In the genomic region with DNA sequence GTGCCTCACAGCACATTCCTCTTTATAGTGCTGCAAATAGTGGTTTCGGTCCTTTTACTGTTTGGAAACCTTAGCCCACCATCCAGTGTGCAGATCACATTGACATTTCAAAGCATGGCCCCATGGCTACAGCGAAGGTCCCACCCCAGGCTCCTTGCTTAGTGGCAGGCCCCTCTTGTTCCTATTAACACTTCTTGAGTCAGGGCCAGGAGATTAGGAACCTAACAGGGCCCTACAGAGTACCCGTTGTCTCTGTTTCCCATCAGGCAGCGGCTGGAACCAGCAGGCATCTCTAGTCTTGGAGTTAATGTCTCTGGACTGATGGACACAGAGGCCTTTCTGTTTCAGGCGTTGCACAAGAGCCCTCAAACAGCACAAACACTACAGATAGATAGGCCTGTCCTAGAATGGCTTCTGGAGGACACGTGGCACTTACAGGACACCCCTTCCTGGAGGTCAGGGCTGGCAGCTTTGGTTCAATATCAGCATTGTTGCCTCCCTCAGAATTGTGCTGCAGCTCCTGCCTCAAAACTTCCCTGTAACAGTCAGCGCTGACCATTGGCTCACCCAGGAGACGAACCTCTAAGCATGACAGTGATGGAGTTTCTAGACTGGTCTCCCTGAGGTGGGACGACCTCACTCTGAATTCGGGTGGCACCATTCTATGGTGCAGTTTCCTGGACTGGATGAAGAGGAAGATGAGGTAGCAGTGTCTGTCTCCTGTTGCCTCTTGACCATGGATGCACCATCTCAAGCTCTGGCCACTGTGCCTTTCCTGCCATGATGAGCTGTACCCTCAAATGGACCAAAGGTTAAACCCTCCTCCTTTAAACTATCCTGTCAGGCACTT, we compare ENCODE assay signal across 9 mouse cellular contexts. TPM values are rescaled to one million over a fixed set of nuclear protein-coding genes. Genes with fewer than 3 reads are reported as not detected.
DNase-seq lines count a peak whose midpoint lies in the region; ATAC-seq and TF ChIP-seq lines count a peak whose summit lies in the region.
"Had no signal": no experiment of that assay in that cellular context is flagged by ENCODE, and none has a peak within 500 bp of the region (broad histone marks: within the 10 kb centered on the region; RNA-seq: fewer than 3 reads in every experiment).

No protein-coding gene starts in this region.

- 60% methylated on average over 10 of the region's 10 CpGs for WGBS in heart, embryonic 15.5 days
- WGBS in embryonic facial prominence, embryonic 10.5 days: 74% methylated on average over 10 of the region's 10 CpGs
- WGBS in heart, postnatal 0 days: 62% methylated on average over 10 of the region's 10 CpGs
- WGBS in midbrain, embryonic 13.5 days: 77% methylated on average over 10 of the region's 10 CpGs

- no peak overlapping the region for H3K27ac ChIP-seq in heart, embryonic 15.5 days
- 0 out of 2 replicates have a peak overlapping the region, but pooled peaks have one; percentile 7 for H3K27ac ChIP-seq in embryonic facial prominence, embryonic 10.5 days (replicated peaks)
- peak overlapping the region; percentile 36; the same call in 1 of the 2 replicates for H3K27ac ChIP-seq in heart, postnatal 0 days (ENCODE audit: low read depth)
- H3K27ac ChIP-seq in midbrain, embryonic 13.5 days: no peak overlapping the region
- H3K27ac ChIP-seq: layer of hippocampus, adult 2 months had no signal

- H3K9ac ChIP-seq in heart, embryonic 15.5 days: no peak overlapping the region
- H3K9ac ChIP-seq in heart, postnatal 0 days (replicated peaks; ENCODE audit: low read depth, low read length): no peak overlapping the region
- H3K9ac ChIP-seq in midbrain, embryonic 13.5 days (replicated peaks): 0 out of 2 replicates have a peak overlapping the region, but pooled peaks have one; percentile 14

- peak overlapping the region; percentile 24 for H3K4me2 ChIP-seq in heart, embryonic 15.5 days
- peak overlapping the region; percentile 41 for H3K4me2 ChIP-seq in heart, postnatal 0 days (ENCODE audit: low read depth, low read length)
- peak overlapping the region; percentile 41; the same call in 1 of the 2 replicates for H3K4me2 ChIP-seq in midbrain, embryonic 13.5 days (replicated peaks)

- peaks cover 13% of the 10 kb centered on the region for H3K4me1 ChIP-seq in heart, embryonic 15.5 days (replicated peaks)
- peaks cover 11% of the 10 kb centered on the region for H3K4me1 ChIP-seq in embryonic facial prominence, embryonic 10.5 days
- H3K4me1 ChIP-seq in heart, postnatal 0 days (ENCODE audit: control insufficient read depth, insufficient read depth): peaks cover 8% of the 10 kb centered on the region
- H3K4me1 ChIP-seq in midbrain, embryonic 13.5 days (replicated peaks): peaks cover 7% of the 10 kb centered on the region

- no peak for DNase-seq in heart, postnatal 4 days
- no peak for DNase-seq in embryonic facial prominence, embryonic 10.5 days (ENCODE audit: low spot score)
- no peak for DNase-seq in heart, postnatal 0 days (ENCODE audit: low spot score)
- no peak for DNase-seq in embryo, embryonic 11 days

- no peak for TF ChIP-seq EP300 in heart, postnatal 0 days (IDR thresholded peaks at IDR 0.05; ENCODE audit: low read depth)

- H3K27me3 ChIP-seq in heart, embryonic 15.5 days: no peaks in the 10 kb centered on the region
- no peaks in the 10 kb centered on the region for H3K27me3 ChIP-seq in embryonic facial prominence, embryonic 10.5 days (replicated peaks; ENCODE audit: low read depth, poor library complexity, severe bottlenecking)
- H3K27me3 ChIP-seq in heart, postnatal 0 days (ENCODE audit: control insufficient read depth, insufficient read depth, low read length): no peaks in the 10 kb centered on the region
- H3K27me3 ChIP-seq in midbrain, embryonic 13.5 days: no peaks in the 10 kb centered on the region; the same call in 1 of the 2 replicates

- no peaks in the 10 kb centered on the region for H3K9me3 ChIP-seq in heart, embryonic 15.5 days (replicated peaks)
- H3K9me3 ChIP-seq in embryonic facial prominence, embryonic 10.5 days: no peaks in the 10 kb centered on the region
- H3K9me3 ChIP-seq in heart, postnatal 0 days (replicated peaks; ENCODE audit: control insufficient read depth, low read length): no peaks in the 10 kb centered on the region
- no peaks in the 10 kb centered on the region for H3K9me3 ChIP-seq in midbrain, embryonic 13.5 days
- H3K9me3 ChIP-seq: megakaryocyte, embryonic 14.5 days had no signal

- H3K36me3 ChIP-seq in heart, embryonic 15.5 days: peaks cover 21% of the 10 kb centered on the region; the same call in 1 of the 2 replicates
- peaks cover 38% of the 10 kb centered on the region for H3K36me3 ChIP-seq in embryonic facial prominence, embryonic 10.5 days (replicated peaks)
- H3K36me3 ChIP-seq in heart, postnatal 0 days (replicated peaks; ENCODE audit: control insufficient read depth, insufficient read depth, low read length): peaks cover 27% of the 10 kb centered on the region
- peaks cover 34% of the 10 kb centered on the region for H3K36me3 ChIP-seq in midbrain, embryonic 13.5 days

- TF ChIP-seq CTCF in heart, postnatal 0 days (IDR thresholded peaks at IDR 0.05; ENCODE audit: low read depth): no peak

- peak; percentile 8; the same call in 1 of the 2 replicates for ATAC-seq in heart, embryonic 15.5 days (replicated peaks; ENCODE audit: insufficient number of reproducible peaks, insufficient read depth, low FRiP score, low read depth)
- ATAC-seq in heart, postnatal 0 days (ENCODE audit: insufficient read depth, low read depth): peak; percentile 6; the same call in 1 of the 2 replicates
- ATAC-seq in midbrain, embryonic 13.5 days: peak; percentile 57
- ATAC-seq in megakaryocyte progenitor cell, adult 5-6 weeks (replicated peaks; ENCODE audit: poor library complexity): no peak

- H3K4me3 ChIP-seq in heart, embryonic 15.5 days: no peak overlapping the region
- H3K4me3 ChIP-seq in embryonic facial prominence, embryonic 10.5 days: no peak overlapping the region
- no peak overlapping the region for H3K4me3 ChIP-seq in heart, postnatal 0 days (ENCODE audit: low read depth, low read length)
- no peak overlapping the region for H3K4me3 ChIP-seq in midbrain, embryonic 13.5 days (replicated peaks)
- H3K4me3 ChIP-seq: layer of hippocampus, adult 2 months; megakaryocyte, embryonic 14.5 days had no signal

RNA-seq across cellular contexts. Expression of a gene that starts 22.6 kb away (rescaled TPM):
- 53.3 and 76.0 TPM in 2 replicates for polyA plus RNA-seq in heart, embryonic 15.5 days (2015; fragmentation: Nextera tagmentation; extraction: Ambion mirVana)
- total RNA-seq in heart, postnatal 4 days (2021): 10 to 100 TPM; 38.8 to 42.3 TPM
- 79.7 and 87.1 TPM in 2 replicates for polyA plus RNA-seq in embryonic facial prominence, embryonic 10.5 days (2016; fragmentation: Nextera tagmentation; extraction: Ambion mirVana)
- 32.6 and 35.7 TPM in 2 replicates for total RNA-seq in heart, postnatal 0 days (2014; rRNA removed; ENCODE audit: low replicate concordance)
- polyA plus RNA-seq in heart, postnatal 0 days (2015; fragmentation: Nextera tagmentation; extraction: Ambion mirVana): 48.3 and 48.6 TPM in 2 replicates
- polyA plus RNA-seq in midbrain, embryonic 13.5 days (2015; fragmentation: Nextera tagmentation; extraction: Ambion mirVana): 28.2 and 29.8 TPM in 2 replicates
- total RNA-seq in megakaryocyte progenitor cell, adult 5-6 weeks (2015): 29.9 and 32.7 TPM in 2 replicates
- 13.5 and 17.5 TPM in 2 replicates for total RNA-seq in megakaryocyte progenitor cell, adult 5-6 weeks (2017)

RNA-seq across cellular contexts. Expression of a gene that starts 39.9 kb away (rescaled TPM):
- 11.9 and 22.3 TPM in 2 replicates for polyA plus RNA-seq in heart, embryonic 15.5 days (2015; fragmentation: Nextera tagmentation; extraction: Ambion mirVana)
- total RNA-seq in heart, postnatal 4 days (2021): 10 to 100 TPM; 24.4 to 27.6 TPM
- 17.6 and 19.9 TPM in 2 replicates for polyA plus RNA-seq in embryonic facial prominence, embryonic 10.5 days (2016; fragmentation: Nextera tagmentation; extraction: Ambion mirVana)
- 25.2 and 32.1 TPM in 2 replicates for total RNA-seq in heart, postnatal 0 days (2014; rRNA removed; ENCODE audit: low replicate concordance)
- polyA plus RNA-seq in heart, postnatal 0 days (2015; fragmentation: Nextera tagmentation; extraction: Ambion mirVana): 11.2 and 13.1 TPM in 2 replicates
- polyA plus RNA-seq in midbrain, embryonic 13.5 days (2015; fragmentation: Nextera tagmentation; extraction: Ambion mirVana): 30.0 and 31.8 TPM in 2 replicates
- total RNA-seq in megakaryocyte progenitor cell, adult 5-6 weeks (2015): 2.2 and 2.3 TPM in 2 replicates
- 0.67 and 0.98 TPM in 2 replicates for total RNA-seq in megakaryocyte progenitor cell, adult 5-6 weeks (2017)

Comparison
In these comparisons a context has a peak if more than half of its experiments do, and no peak if none do; other contexts are left out.
1. H3K27ac ChIP-seq: peak in embryonic facial prominence, embryonic 10.5 days (single experiment) and heart, postnatal 0 days (single experiment); none in heart, embryonic 15.5 days (single experiment) and midbrain, embryonic 13.5 days (single experiment).
2. Peak in every context shown above with its lines, with median percentiles within 50 percentile points of each other: H3K4me2 ChIP-seq.